Mouse (Mus musculus) bone marrow macrophage, adult 2 months (primary cell): ENCODE results near the gene Ppp1r15a.

Experiments used
- CTCF ChIP-seq: IDR thresholded peaks from 2 replicates; pipeline ENCODE4 v1.5.1; 2012; ENCODE audit warnings: low read depth, mild to moderate bottlenecking, low read length, moderate library complexity
- POLR2A ChIP-seq: IDR thresholded peaks from 2 replicates; pipeline ENCODE4 v1.6.1; 2012; ENCODE audit warnings: mild to moderate bottlenecking, low read depth, low read length, borderline replicate concordance

- TF ChIP-seq CTCF (no peak), POLR2A (no peak)
These were observed 3.0 kb downstream of the Ppp1r15a start for GRCm38 (mm10) chr7:45522957-45523676.
